Mouse (Mus musculus) layer of hippocampus, adult 11-12 months (tissue): ENCODE measurements at regions not wholly inside any gene's neighbourhood (a gene's known extent, or its start where the extent isn't known, plus 50 kb on each side); places are given as distances from the start of the nearest gene placed in this dataset.

Source experiments
- DNase-seq: peaks from one replicate; pipeline ENCODE4 v3.0.0; 2022; ENCODE audit warnings: low spot score

DNA sequence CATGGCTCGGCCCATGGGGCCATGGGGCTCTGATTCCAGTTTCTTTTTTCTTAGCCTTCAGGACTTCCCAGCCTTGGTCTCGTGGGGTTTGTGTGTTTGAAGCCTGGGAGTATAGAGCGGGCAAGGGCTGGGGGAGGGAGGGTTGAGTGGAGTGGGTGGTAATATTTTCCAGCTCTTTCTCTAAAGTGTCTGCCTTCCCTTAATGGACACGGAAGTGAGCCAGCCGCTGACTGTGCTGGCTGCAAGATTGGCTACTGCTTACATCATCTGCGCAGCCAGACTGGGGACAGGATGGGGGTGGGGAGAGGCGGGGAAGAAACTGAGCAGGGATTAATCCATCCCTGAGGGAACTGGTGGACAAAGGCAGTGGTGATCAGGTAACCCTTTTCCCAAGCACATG is 52.3 kb downstream of the Tnp1 start:
- peak; percentile 52 for DNase-seq

- DNase-seq = no peak
Observed at GRCm38 (mm10) chr1:72960241-72960653, 55.5 kb downstream of the Tnp1 start.

GRCm38 (mm10) chr1:72955387-72955786 is 60.3 kb downstream of the Tnp1 start:
- no peak for DNase-seq

GRCm38 (mm10) chr1:72952896-72953295 is 62.8 kb downstream of the Tnp1 start:
- no peak for DNase-seq

- no peak for DNase-seq
Observed at GRCm38 (mm10) chr1:72951802-72952201, 63.9 kb downstream of the Tnp1 start.

DNA sequence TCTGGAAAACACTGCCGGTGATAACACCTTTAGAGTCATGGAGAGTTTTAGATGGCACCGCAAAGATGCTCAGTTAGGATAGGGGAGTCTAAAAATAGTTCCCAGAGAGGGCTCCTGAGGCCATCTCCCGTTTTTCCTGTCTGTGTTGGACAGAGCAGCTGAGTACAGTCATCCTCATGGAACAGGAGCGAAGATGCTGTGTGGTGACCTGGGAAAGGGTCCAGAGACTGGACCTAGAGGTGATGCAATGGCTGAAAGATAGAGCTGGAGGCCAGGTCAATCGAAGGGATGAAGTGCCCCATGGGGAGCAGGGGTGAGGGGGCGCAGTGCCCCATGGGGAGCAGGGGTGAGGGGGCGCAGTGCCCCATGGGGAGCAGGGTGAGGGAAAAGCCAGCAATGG is 64.3 kb downstream of the Tnp1 start:
- no peak for DNase-seq

GRCm38 (mm10) chr1:72946235-72946634 is 69.5 kb downstream of the Tnp1 start:
- no peak for DNase-seq

DNA sequence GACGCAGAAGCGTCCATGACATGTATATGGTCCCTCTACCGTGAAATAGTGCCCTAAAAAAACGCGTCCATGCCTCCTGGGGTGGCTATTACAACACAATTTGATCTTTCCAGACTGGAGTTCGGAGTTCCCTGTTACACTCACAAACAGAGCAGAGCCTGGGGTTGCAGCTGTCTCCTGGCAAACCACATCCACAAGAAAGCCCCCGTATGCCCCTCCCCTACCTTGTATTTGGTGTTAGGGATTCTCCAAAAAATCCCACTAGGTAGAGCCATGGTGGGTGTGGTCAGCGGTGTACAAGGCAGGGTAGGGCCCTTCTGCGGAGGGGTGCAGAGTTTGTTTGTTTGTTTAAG is 70.0 kb downstream of the Tnp1 start:
- DNase-seq = no peak

GRCm38 (mm10) chr1:72944805-72945749 is 70.4 kb upstream of the Igfbp5 start:
- DNase-seq = no peak

DNA sequence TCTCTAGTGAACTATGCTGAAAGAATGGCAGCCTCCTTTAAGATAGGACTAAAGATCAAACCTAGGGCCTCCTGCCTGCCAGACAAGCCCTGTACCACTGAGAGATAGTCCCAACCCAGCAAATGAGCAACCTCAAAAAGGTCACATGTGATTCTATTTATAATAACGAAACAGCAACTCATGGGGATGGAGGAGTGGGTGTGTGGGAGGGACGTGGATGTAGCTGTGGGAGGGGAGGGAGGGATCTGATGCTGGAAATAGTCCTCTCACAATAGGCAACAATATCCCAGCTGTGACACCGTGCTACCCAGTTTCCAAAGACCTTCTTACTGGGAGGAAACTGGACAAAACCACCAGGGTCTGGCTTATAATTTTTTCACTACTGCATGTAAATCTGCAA is 69.5 kb upstream of the Igfbp5 start:
- DNase-seq = no peak

DNA sequence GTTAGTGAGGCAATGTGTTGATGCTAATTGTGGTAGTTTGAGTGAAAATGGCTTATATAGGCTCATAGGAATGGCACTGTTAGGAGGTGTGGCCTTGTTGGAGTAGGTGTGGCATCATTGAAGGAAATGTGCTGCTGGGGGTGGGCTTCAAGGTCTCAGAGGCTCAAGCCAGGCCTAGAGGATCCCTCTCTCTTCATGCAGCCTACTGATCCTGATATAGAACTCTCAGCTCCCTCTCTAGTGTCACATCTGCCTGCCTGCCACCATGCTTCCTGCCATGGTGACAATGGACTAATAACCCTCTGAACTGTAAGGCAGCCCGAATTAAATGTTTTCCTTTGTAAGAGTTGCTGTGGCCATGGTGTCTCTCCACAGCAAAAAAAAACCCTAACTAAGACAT is 68.4 kb upstream of the Igfbp5 start:
- no peak for DNase-seq

- no peak for DNase-seq
Observed at GRCm38 (mm10) chr1:72942351-72942750, 67.7 kb upstream of the Igfbp5 start.

- DNase-seq = no peak
Observed at GRCm38 (mm10) chr1:72939948-72940347, 65.3 kb upstream of the Igfbp5 start.

GRCm38 (mm10) chr1:72936681-72937465 is 62.2 kb upstream of the Igfbp5 start:
- no peak for DNase-seq

DNA sequence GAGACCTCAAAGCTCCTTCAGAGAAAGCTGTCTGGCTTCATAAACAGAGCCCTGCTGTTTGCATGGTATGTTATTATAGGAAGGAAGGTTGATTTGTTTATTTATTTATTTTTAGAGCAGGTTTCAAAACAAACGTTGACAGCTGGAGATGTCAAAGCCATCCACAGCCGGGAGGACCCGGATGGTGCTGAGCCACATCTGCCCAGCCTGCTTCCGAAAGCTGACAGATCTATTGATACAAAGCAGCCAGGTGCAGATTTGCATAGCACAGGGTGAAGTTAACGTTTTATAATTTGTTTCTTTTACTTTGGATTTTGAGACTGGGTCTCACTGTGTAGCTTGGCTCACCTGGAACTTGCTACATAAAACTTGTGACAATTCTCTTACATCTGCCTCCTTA is 61.5 kb upstream of the Igfbp5 start:
- no peak for DNase-seq

DNA sequence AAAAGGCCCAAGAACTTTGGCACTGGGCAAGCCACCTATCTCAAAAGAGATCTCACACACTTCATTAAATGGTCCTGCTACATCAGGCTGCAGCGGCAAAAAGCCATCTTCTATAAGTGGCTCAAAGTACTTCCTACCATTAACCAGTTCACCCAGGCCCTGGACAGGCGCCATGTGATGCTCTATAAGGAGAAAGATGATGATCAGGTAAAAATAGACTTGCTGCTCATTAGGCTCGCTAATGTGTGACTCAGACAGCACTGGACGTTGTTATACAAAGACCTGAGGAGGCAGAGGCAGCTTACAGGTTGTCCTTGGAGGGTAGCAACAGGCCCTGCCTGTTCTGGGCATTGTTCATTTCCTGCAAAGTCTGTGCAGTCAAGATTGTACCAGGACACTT is 60.4 kb upstream of the Igfbp5 start:
- DNase-seq = no peak

DNA sequence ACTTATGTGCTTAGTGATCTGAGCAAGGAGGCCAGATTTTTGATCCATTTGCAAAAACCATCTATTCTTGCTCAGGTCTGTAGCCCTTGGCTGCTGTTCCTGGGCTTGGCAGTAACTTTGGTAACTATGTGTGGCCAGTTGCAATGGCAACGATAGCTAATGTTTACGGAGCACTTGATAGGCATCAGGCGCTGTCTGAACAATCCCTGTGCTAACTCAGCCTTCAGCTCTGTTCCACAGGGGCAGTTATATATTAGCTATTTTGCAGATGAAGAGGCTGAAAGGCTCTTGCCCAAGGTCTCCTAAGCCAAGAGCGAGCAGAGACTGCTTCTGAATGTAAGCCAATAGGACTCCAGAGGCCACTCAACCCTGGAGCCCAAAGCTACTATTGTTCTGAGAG is 55.1 kb upstream of the Igfbp5 start:
- no peak for DNase-seq
